Mouse (Mus musculus) left cerebral cortex, postnatal 36 days (tissue): ENCODE results near the gene Arhgap18. TPM values are rescaled to one million over a fixed set of nuclear protein-coding genes. Genes with fewer than 3 reads are reported as not detected.

Experiments
- DNase-seq, 2 experiments: peaks; one replicate each; pipeline ENCODE4 v3.0.0; 2021 to 2022; ENCODE audit warnings: low spot score in 2 of 2, mixed read lengths in 1 of 2
- intact Hi-C: fragments of 180-260 bp; cut with DNase I; formaldehyde crosslinking; loops from one replicate; pipeline ENCODE4 v1.15.1; 2025
- total RNA-seq, 2 experiments: library from RNA; stranded (reverse); gene quantifications; 2 replicates each; pipeline ENCODE4 v1.2.3; 2021

The Arhgap18 gene
- total RNA-seq, 2 experiments from 2014 or later: 7.2 to 11.3 TPM

DNA sequence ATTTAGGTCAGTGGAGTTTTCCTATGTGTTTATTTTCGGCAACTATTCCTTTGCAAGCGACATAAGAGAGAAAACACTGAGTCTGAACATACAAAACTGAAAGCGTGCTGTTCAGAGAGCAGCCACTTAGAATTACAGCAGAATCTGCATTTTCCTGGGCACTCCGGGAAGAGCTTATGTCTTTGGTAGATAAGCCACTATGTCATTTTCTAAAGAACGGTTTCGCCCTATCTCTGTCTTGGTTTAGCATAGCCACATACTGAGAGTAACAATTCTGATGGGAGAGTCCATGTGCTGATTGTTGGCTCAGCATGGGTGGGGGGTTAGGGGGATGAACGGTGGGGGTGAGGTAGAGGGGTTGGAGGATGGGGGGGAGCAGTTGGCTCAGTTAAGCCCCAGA lies 197.2 kb downstream of the Arhgap18 start:
- DNase-seq: no peak
- intact Hi-C loops: no loop called here

DNA sequence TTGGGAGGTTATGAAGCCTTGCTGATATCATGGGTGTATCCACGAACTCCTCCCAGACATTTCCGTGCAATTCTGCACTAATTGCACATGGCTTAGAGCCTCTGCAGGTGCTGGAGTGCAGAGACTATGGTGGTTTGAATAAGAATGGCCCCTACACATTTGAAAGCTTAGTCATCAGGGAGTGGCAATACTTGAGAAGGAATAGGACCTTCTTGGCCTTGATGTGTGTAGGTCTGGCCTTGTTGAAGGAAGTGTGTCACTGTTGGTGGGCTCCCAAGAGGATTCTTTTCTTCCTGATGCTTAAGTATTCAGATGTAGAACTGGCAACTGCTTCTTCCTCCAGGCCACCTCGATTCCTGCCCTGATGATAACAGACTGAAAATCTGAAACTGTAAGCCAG lies 205.3 kb downstream of the Arhgap18 start:
- no peak for DNase-seq
- intact Hi-C loops: no loop called here
